Mouse (Mus musculus) cerebellum, postnatal 4 days (tissue): ENCODE results near the gene Ltk.

Experiments used
- DNase-seq, 2 experiments: peaks; one replicate each; pipeline ENCODE4 v3.0.0; 2022; ENCODE audit warnings: low spot score in 2 of 2, mixed read lengths in 1 of 2

Ltk gene

GRCm38 (mm10) chr2:119760251-119760650 lies at the start of gene Ltk:
Gene Ltk, minus strand, starts transcription at chr2:119760431.
- DNase-seq = no peak

- no peak for DNase-seq
Measured at GRCm38 (mm10) chr2:119808881-119809280, 48.6 kb upstream of the Ltk start.

- DNase-seq = no peak
Measured at GRCm38 (mm10) chr2:119808438-119808837, 48.2 kb upstream of the Ltk start.

GRCm38 (mm10) chr2:119805536-119805935 lies 45.3 kb upstream of the Ltk start:
- DNase-seq = no peak

GRCm38 (mm10) chr2:119804776-119805175 lies 44.5 kb upstream of the Ltk start:
- no peak for DNase-seq

- no peak for DNase-seq
Measured at GRCm38 (mm10) chr2:119804275-119804628, 44.0 kb upstream of the Ltk start.

- DNase-seq = no peak
Measured at GRCm38 (mm10) chr2:119803618-119804274, 43.5 kb upstream of the Ltk start.

GRCm38 (mm10) chr2:119802767-119803617 lies 42.8 kb upstream of the Ltk start:
- DNase-seq = no peak

GRCm38 (mm10) chr2:119800876-119801846 lies 40.9 kb upstream of the Ltk start:
- no peak for DNase-seq

GRCm38 (mm10) chr2:119799961-119800550 lies 39.8 kb upstream of the Ltk start:
- DNase-seq = no peak

- peak in 1 of 2 experiments; percentile 53 for DNase-seq
Measured at GRCm38 (mm10) chr2:119799181-119799960, 39.1 kb upstream of the Ltk start.

- DNase-seq = peak in 1 of 2 experiments; percentile 73
Measured at GRCm38 (mm10) chr2:119798246-119798927, 38.2 kb upstream of the Ltk start.

- no peak for DNase-seq
Measured at GRCm38 (mm10) chr2:119797279-119797783, 37.1 kb upstream of the Ltk start, which contains the start of gene Tyro3. Gene Tyro3, plus strand, starts transcription at chr2:119797733.

- DNase-seq = no peak
Measured at GRCm38 (mm10) chr2:119789996-119790395, 29.8 kb upstream of the Ltk start.

- peak; percentile 63 to 81 for DNase-seq
Measured at GRCm38 (mm10) chr2:119787206-119787883, 27.1 kb upstream of the Ltk start, which contains the start of gene Rpap1. Gene Rpap1, minus strand, starts transcription at chr2:119787537.

GRCm38 (mm10) chr2:119767246-119767645 lies 7.0 kb upstream of the Ltk start:
- DNase-seq = no peak

GRCm38 (mm10) chr2:119763924-119764323 lies 3.7 kb upstream of the Ltk start:
- no peak for DNase-seq

- no peak for DNase-seq
Measured at GRCm38 (mm10) chr2:119762276-119762675, 2.0 kb upstream of the Ltk start.
